Mouse (Mus musculus) layer of hippocampus, postnatal 10 days (tissue): ENCODE results near the gene Mrpl30. TPM values are rescaled to one million over a fixed set of nuclear protein-coding genes. Genes with fewer than 3 reads are reported as not detected.

ENCODE experiments used
- DNase-seq, 2 experiments: peaks; one replicate each; pipeline ENCODE4 v3.0.0; 2021; ENCODE audit warnings: low spot score in 2 of 2
- long read RNA-seq: library from polyadenylated mRNA; stranded (forward); transcript quantifications from one replicate; pipeline ENCODE4 v2.0.0, GENCODE M21; 2023
- total RNA-seq, 2 experiments: library from RNA; stranded (reverse); gene quantifications; 2 replicates each; pipeline ENCODE4 v1.2.3; 2021

Mrpl30 gene
- 100 to 1,000 TPM; 142 to 164 TPM for total RNA-seq
- long read RNA-seq, transcript Mrpl30-205 (5 exons, 662 nt) = minor isoform, 22 of 205 reads
- long read RNA-seq, transcript Mrpl30-201 (6 exons, 969 nt) = major isoform, 61 of 205 reads
- long read RNA-seq, partial matches to known transcripts = 0 of 205 reads
- long read RNA-seq, other reads (novel, unspliced or antisense) = 121 of 205 reads

DNA sequence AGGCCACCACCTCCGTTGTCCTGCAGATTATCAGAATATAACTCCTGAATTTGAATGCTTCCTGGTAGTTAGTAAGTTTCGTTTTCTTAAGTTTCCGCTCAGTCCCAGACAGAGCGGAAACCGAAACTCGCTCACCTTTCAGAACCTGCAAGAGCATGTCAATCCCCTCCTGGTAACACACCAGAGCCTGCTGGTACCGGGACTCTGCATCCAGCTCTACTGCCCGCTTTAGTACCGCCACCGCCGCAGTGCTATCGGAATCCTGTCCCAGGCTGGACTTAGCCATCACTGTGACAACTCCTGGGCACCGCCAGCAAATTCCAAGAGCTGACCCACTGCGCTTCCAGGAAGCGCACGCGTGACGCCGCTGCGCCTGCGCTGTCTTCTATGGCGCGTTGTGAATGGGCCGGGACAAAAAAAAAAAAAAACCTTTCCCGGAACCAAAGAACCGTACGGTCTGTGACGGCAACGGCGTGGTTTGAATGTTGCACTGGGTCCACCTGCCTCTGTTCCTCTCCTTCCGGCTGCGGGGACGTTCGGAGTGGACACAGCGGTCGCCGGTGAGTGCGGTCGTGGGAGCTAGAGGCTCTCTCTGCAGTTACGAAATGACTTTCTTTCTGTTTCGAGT is at the start of gene Mrpl30, which contains the start of gene Mitd1:
Gene Mrpl30, plus strand, starts transcription at position 453 of the 628 bp plus-strand sequence.
Gene Mitd1, minus strand, starts transcription at position 387 of the 628 bp plus-strand sequence.
- peak; percentile 91 to 95 for DNase-seq

DNA sequence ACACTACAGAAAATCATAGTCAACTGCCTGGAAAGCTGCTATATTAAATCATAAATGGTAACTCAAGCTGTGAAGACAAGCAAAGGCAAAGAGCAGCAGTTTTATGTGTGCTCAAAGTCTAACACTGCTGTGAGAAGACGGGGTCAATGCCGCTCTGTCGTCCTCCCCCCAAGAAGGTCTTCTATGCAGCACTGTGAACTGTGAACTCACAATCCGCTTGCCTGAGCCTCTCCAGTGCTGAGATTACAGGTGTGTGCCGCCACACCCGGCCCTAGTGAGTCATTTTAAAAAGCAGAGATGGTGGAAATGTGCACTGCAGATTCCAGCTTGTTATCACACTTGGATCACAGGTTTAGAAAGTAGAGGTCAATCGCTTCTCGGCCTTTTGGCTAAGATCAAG is 43.4 kb upstream of the Mrpl30 start:
- DNase-seq = no peak

DNA sequence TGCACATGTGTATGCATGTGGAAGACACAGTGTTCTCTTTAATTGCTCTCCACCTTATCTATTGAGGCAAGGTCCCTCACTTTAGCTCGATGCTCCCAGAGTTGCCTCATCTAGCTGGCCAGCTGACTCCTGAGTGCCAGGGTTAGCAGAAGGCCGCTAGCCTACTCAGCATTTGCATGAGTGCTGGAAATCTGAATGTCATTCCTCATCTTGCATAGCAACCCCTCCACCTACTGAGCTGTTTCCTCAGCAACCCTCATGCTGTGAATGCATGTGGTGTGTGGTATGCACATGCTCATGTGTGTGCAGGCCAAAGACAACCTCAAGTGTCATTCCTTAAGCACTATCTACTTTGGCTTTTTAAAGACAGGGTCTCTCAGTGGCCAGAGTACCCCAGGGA is 39.6 kb upstream of the Mrpl30 start:
- DNase-seq = no peak

DNA sequence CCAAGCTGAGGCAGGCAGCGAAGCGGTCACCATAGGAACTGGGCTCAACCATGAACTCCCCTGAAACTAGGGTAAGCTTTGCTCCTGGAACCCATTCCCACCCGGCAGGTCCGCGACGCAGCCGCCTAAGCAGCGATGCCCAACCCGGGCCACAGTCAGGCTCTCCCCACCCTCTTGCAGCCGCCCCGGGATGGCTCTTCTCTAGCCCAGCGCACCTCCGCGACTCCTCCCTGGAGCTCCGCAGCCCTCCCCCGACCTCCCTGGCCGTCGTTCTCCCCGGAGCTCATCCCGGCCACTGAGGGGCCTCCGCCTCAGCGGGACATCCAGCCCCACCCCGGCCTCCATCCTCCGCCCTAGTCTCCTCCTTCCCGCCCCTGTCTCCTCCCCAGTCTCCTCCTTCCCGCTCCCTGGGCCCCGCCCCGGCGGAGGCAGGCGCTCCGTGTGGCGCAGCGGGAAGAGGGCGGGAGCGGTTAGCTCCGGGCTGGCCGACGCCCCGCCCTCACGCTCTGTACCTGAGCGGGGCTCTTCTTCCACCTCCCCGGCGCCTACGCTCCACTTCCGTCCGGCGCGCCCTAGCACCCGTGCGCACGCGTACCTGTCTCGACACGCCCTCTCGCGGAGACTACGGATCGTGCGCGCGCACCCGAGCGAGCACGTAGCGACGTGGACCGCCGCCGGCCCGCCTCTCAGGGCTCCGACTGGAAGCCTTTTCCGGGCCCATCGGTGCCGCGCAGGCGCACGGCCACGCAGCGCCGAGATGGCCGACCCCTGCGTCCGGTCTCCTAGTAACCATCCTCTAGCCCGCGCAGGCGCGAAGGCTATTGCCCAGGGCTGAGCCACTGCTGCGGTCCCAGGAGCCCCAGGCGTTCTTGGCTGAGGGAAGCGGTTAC is 25.5 kb upstream of the Mrpl30 start:
- peak; percentile 99 for DNase-seq

DNA sequence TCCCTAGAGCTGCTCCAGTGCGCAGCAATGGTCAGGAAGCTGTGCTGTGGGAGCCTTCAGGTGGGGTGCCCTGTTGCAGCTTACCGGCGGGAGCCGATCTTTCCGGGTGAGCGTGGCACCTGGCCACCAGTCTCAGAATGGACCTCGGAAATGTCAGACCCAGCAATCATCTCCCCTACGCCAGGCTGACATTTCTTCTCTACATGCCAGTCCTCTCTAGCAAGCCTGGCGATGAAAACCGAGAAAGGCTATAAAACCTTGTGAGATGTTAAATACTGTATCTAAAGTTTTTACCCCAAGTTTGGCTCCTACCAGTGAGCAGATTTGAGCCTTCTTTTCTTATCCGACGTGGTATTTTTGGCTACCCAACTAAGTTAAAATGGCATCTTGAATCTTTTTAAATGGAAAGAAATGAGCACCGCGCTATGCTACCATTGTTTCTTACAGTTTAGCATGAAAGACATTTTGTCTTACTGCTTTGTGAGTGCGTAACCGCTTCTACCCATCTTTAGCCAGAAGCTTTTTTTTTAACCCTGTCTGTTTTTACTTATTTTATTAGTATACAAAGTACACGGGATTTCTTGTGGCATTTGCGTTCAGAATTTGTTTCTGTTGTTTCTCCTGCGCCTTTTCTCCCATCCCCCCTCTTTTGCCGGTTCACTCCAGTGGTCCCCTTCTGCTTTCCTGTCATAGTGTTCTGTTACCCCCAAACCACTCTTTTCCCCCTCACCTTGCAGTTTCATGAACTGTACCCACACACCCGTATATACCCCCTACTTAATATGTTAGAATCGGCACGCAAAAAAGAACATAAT is 24.7 kb upstream of the Mrpl30 start:
- DNase-seq = no peak

DNA sequence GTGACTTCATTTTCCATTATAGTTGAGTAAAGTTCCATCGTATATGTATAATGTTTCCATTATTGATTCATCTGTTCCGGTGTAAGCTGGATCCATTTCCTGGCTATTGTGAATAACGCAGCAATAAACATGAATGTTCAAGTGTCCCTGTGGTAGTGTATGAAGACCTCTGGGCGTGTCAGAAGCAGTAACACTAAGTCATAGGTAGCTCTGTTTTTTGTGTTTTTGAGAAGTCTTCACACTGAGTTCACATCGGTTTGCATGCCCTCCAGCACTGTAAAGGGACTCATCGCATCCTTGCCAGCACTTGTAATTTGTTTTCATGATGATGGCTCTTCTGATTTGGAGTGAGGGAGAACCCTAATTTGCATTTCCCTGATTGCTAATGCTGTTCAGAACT is 24.0 kb upstream of the Mrpl30 start, which contains the start of gene Tsga10:
Gene Tsga10, minus strand, starts transcription at position 144 of the 400 bp plus-strand sequence.
- no peak for DNase-seq

DNA sequence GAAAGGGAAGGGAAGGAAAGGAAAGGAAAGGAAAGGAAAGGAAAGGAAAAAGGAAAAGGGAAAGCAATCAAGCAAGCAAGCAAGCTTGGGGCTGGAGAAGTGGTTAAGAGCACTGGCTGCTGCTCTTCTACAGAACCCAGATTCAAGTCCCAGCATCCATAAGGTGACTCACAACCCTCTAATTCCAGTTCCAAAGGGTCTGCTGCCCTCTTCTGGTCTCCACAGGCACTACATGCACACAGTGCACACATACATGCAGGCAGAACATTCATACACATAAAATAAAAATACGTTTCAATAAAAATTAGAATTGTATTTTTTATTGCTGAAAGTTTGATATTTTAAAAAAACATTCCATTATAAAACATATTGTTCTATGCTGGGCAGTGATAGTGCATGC is 23.2 kb upstream of the Mrpl30 start:
- peak; percentile 38 to 50 for DNase-seq

DNA sequence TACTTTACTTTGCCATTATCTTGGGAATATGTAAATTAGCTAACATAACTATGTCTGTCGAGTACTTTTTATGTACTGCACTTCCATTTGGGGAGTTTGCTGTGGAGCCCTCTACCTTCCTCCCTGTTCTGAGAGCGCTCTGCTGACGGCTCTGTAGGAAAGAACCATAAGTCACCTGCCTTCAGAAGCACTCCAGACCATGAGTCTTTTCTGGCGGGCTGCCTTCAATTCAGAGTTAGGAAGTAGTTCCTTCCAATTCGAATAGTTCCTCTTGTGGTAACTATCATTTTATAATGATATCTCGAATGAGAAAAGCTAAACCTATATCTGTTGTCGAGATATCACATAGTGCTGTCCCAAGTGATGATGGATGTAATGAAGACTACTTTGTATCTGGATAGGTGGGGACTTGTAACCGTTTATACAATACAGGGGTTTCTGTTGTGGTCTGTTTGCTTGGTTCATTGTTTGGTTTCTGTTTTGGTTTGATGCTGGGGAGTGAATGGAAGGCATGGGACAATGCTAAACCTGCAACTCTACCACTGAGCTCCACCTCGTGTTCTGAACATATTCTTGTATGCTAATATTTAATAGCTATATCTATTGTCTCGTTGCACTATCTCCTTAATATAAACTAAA is 22.5 kb upstream of the Mrpl30 start:
- no peak for DNase-seq

DNA sequence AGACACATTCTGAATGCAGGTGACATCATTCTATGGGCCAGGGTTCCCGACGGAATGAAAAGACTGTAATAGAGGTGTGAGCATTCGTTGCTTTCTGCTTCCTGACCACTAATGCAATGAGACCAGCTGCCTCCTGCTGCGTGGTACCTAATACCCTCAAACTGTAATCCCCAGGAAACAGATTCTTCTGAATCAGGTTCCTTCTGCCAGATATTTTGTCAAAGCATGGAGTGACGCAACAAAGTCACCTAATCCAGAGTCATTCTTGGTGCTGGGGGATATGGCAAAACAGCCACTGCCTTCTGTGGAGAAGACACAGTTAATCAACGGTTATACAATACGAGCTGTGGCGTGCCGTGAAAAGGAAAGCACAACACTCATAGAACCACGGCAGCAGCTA is 21.6 kb upstream of the Mrpl30 start:
- DNase-seq = no peak

DNA sequence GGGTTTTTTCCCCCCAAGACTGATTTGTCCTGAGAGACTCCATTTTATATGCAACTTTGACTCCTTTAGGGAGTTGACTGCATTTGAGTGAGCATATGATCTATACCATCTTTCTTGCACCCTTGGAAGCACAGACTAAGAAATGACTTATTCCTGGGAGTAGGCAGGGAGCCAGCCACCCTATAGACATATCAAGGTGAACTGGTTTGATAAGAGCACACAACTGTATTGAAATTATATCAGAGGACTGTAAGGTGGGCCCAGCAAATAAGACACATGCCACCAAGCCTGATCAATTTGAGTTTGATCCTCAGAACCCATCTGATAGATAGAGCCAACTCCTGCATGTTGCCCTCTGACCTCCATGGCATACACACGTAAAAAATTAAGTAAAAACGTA is 20.9 kb upstream of the Mrpl30 start:
- DNase-seq = no peak

DNA sequence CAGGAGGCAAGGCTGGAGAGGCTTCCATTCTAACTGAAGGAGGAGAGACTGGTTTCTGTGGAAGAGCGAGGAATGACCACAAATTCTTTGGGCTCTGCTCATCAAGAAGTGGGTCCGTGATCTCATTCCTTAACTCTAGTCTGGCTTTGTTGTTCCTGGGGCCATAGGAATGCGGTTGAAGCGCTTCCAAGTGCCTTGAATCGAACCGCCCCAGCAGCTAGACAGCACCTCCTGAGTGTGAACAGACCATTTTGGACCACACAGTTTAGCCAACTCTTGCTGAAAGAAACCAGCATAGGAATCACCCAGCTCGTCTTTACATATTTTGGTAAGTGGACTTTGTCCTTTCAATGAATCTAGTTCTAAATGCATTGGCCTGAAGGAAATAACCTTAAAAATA is 18.6 kb upstream of the Mrpl30 start, which contains the start of gene Lipt1:
Gene Lipt1, plus strand, starts transcription at position 35 of the 400 bp plus-strand sequence.
- peak in 1 of 2 experiments; percentile 38 for DNase-seq

DNA sequence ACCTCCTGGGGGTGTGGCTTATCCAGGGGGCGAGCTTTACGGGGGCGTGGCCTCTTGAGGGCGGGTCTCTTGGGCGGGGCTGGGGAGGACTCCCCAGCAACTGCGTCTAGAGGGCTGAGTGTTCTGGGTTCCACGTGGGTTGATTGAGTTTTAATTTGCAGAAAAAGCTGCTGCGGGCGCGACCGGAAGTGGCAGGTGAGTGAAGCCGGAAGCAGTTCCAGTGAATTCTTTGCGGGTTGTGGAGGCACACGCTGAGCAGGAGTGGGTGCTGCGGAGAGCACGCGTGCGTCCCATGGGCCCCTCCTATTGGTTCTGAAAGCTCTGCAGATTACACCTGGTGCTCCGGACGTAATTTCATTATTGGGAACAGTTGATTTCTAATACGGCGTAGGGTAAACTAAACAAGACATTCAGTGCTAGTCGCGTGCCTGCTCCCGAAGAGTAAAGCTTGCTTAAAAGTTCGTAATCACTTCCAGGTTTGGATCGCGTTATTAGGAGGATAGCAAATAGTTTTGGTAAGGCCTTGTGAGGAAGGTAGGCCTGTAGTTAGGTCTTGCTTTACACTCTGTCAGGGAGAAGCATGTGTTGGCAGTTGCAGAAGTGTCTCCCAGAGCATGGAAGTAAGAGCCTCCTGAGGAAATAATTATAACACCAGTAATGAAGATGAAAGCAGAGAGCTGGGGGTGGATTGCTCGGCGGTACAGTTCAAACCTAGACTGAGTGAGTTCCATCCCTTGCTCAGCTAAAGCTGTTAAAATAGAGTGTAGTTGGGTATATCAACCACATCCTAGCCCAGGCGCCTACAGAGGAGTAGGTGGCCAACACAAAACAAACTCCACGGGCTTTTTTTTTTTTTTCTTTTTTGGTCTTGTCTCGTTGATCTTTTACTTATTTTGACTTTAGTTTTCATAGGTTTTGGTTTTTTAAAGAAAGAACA is 17.9 kb upstream of the Mrpl30 start:
- peak; percentile 69 to 73 for DNase-seq

DNA sequence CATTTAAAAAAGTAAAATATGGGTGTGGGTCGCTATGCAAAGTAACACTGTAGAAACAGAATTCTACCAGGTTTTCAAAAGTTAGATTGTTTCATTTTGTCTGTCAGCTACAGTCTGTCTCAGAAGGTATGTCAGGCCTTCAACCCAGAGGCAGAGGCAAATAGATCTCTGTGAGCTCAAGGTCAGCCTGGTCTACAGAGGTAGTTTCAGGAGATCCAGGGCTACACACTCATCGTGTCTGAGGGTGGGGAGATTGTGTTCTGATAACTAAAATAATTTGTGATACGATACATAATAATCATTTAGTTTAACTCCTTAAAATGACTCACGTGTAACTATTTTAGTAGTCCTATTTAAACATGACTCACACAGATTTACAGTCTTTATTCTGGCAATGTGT is 17.1 kb upstream of the Mrpl30 start:
- no peak for DNase-seq

DNA sequence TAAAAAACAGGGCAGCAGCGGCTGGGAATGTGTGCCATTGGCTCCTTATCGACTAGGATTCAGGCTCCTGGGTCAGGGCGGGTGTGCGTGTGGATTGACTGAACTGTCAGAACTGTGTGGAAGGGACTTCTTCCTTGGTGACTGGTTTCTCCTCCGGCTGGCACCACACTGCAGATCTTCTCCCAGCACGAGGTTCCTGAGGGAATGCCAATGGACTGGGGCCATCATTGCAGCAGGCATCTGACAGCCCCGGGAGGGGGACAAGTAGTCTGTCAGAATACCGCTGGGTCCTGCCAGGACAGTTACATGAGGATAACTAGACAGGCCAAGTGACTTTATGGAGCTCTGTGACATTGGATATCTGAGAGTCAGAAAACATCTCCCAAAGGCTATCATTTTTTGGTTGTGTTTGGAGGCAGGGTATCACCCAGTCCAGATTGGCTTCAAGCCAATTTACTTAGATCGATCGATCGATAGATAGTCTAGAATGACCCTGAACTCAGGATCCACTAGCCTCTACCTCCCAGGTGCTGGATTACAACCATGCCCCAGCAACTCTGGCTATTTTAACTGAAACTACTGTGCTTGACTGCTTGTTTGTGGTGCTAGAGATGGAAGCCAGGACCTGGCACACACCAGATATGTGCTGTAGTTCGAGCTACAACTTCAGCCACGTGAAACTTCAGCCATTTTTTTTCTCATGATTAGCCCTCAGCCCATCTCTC is 12.4 kb upstream of the Mrpl30 start:
- DNase-seq = no peak

DNA sequence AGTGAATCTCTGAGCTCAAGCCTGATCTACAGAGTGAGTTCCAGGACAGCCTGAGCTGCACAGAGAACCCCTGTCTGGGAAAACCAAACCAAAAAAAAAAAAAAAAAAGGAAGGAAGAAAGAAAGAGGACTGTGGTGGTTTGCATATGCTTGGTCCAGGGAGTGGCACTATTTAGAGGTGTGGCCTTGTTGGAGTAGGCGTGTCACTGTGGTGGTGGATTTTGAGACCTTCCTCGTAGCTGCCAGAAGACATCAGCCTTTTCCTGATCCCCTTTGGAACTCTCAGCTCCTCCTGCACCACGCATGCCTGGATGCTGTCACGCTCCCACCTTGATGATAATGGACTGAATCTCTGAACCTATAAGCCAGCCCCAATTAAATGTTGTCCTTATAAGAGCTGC is 6.9 kb upstream of the Mrpl30 start:
- no peak for DNase-seq

DNA sequence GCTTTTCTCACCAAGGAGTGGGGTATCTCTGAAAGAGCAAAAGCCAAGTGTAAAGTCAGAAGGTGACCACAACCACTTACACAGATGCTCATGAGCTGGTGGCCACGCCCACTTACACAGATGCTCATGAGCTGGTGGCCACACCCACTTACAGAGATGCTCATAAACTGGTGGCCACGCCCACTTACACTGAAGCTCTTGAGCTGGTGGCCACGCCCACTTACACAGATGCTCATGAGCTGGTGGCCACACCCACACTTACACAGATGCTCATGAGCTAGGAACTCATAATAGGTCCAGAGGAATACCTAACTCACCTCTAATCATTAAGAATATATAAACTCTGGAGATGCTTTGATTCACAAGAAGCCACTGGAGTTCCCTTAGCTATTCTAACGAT is 5.8 kb upstream of the Mrpl30 start:
- DNase-seq = no peak

DNA sequence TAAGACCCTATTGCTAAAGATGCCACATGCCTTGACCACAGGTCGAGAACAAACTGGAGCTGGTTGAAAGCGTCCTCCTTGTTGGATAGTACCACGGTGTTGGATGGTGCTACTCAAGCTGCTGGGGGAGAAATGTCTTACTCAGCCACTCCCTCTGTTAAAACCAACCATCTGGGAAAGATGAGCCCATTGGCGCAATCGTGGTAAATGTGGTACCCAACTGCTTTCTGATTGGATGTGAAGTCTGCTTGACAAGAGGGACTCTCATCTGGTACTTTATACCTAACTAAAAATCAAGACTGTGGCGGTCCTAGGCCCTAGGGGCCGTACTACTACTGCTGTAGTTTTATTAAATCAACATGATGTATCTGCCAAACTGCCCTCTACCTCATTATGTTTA is 1.1 kb upstream of the Mrpl30 start:
- DNase-seq = no peak

DNA sequence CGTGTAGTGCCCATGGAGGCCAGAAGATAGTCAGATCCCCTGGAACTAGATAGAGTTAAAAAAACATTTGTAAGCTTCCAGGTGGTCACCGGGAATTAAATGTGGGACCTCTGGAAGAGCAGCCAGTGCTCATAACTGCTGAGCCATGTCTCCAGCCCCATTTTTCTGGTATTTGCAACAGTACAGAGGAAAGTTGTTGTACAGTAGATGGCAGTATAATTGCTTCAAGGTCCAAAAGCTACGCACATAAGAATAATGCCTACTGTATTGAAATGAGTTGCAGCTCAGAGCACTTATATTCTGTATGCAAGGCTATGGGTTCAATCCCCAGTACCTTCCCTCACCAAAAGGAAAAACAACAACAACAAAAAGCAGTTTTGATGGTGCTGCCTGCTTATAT is 1.1 kb downstream of the Mrpl30 start:
- DNase-seq = no peak

DNA sequence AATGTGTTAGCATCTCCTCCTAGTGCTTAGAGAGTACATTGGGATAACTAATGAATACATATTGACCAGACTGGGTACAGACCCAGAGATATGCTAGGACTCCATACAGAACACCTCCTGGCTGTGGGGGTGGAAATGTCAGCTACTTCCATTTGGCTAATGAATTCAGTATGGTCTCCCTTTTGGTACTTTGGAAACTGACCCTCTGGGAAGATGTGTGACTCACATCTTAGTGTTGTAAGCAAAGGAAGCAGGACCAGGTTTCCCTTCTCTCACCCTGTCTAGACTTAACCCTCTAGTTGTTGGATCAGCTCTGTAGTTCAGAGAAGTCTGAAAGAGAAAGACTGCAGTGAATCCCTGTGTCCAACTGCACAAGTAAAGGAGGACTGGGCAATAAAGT is 4.3 kb downstream of the Mrpl30 start:
- DNase-seq = no peak
